Mouse (Mus musculus) cerebellum, postnatal 14 days (tissue): ENCODE measurements at regions not wholly inside any gene's neighbourhood (a gene's known extent, or its start where the extent isn't known, plus 50 kb on each side); places are given as distances from the start of the nearest gene placed in this dataset.

ENCODE experiments used
- DNase-seq, 2 experiments: peaks; one replicate each; pipeline ENCODE4 v3.0.0; 2021; ENCODE audit warnings: mixed read lengths in 2 of 2

DNA sequence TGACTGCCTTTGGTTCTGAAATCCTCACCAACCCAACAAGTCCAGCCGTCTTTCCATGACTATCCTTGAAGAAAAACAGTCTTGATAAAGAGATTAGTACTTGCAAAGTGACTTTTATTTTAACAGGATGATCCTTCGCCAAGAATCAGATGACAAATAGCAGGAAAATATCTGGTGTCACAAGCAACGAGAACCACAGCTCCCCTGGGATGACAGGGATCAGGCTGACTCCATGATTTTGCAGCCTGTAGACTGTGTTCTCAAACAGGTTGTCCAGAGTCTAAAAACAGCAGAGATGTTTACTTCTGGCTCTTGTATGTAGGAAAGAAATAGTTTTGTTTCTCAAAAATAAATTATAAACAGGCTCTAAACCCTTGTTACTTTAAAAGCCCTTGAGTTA, 63.3 kb downstream of the Tmem18 start:
- no peak for DNase-seq

DNA sequence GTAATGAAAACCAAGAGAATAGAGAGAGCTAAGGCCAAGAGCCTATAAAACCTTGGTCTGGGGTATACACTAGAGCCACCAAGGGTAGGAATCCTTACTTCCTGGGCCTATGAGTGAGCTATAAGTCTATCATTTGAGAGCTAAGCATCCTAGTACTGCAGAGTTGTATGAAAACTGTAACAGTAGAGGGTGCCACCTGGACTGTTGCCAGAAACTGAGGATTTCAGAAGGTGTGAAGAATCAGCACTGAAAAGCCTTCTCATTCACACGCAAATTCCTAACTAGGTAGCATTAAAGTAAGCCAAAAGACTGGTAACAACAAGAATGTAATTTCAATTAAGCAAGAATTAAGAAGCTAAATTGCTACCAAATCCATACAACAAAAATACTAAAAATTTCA, 67.3 kb downstream of the Tmem18 start:
- DNase-seq, result peak; percentile 52 to 73

GRCm38 (mm10) chr12:30654347-30655075, 70.3 kb downstream of the Tmem18 start:
- no peak for DNase-seq

DNA sequence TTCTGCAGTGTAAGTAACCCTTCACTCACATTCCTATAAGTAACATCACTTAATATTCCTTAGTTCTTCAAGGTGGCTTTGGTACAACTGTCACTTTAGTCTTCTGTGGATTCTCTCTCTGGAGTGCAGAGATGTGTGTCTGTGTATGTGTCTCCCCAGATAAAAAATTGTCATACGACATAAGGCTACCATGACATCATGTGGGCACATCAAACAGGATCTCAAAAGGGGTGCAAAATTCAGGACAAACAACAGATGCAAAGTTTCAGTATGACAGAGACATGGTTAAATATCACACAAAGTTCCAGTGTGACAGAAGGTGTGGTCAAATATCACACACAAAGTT, 70.8 kb downstream of the Tmem18 start:
- no peak for DNase-seq

GRCm38 (mm10) chr12:30678826-30679225, 94.6 kb downstream of the Tmem18 start:
- DNase-seq, result no peak

GRCm38 (mm10) chr12:30690038-30690437, 105.8 kb downstream of the Tmem18 start:
- no peak for DNase-seq

DNA sequence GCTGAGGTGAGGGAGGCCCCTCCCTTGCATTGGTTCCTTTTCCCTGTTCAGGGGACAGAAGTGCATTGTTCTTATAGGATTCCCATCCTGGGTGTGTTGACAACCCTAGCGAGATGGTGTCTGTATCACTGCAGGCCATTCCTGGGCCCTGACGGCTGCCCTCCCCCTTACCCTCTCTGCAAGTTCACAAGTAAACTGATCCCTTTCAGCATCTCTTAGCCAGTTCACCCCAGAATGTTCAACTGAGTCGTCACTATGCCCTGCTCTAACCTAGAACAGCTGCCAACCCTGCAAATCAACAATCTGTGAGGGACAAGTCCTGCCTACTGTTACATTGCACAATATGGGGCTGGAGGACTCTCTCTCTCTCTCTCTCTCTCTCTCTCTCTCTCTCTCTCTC, 109.3 kb downstream of the Tmem18 start:
- DNase-seq, result no peak

- DNase-seq, result no peak
These were observed 114.0 kb downstream of the Tmem18 start for GRCm38 (mm10) chr12:30698256-30698655.

GRCm38 (mm10) chr12:30703691-30704090, 119.5 kb downstream of the Tmem18 start:
- no peak for DNase-seq

DNA sequence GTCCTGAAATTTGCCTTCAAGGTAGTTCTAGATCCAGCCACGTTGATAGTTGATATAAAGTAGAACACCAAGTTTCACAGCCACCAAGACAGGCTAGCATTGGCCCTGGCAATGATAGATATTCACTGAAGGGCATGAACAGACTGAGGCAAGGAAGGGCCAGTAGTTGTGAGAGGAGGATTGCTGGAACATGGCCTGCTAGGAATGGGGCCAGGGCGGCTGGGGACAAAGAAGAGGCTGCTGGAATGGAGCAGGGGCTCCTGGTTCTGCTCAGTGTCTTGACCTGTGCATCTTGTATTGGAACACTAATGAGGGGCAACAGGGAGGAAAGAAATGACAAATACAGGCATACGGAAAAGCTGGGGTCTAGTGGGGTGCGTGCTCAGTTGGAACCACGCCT, 123.0 kb downstream of the Tmem18 start:
- DNase-seq, result peak; percentile 38 to 52

- no peak for DNase-seq
These were observed 124.5 kb downstream of the Tmem18 start for GRCm38 (mm10) chr12:30708635-30709181.

DNA sequence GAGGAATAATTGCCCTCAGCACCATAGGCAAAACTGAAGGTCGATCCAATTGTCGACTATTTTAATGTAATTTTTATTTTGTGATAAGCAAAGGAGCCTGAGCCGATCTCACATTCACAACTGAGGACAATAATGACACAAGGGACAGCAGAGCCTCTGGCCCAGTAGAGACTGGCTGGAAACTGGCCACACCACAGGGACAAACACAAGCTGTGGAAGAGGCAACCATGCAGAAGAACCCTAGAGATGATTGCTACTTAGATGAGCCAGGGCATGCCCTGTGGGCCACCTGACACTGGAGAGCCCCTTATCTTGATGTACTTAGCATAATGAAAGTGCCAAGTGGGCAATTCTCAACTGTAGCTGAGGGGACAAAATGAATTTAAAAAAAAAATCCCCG, 126.3 kb downstream of the Tmem18 start:
- DNase-seq, result peak; percentile 75

DNA sequence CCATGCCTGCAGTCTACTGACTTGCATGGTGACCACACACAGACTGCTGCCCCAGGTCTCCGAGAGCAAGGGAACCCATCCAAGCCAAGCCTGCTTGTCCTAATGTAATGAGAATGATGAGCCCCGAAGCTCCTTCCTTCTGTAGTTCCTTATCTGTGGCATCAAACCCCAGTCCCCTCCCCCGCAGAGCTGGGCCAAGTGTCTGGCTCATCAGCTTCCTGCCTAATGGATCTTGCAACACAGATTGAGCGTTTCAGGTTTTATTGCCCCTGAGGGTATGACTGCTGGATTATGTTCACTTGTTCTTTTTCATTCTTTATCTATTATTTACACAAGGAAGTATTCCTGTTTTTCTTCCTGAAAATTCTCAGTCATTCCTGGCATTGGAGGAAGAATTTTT, 142.5 kb downstream of the Tmem18 start:
- DNase-seq, result peak in 1 of 2 experiments; percentile 10

GRCm38 (mm10) chr12:30729437-30729836, 145.2 kb downstream of the Tmem18 start:
- DNase-seq, result no peak

GRCm38 (mm10) chr12:30767621-30768020, 116.5 kb upstream of the Alkal2 start:
- no peak for DNase-seq

DNA sequence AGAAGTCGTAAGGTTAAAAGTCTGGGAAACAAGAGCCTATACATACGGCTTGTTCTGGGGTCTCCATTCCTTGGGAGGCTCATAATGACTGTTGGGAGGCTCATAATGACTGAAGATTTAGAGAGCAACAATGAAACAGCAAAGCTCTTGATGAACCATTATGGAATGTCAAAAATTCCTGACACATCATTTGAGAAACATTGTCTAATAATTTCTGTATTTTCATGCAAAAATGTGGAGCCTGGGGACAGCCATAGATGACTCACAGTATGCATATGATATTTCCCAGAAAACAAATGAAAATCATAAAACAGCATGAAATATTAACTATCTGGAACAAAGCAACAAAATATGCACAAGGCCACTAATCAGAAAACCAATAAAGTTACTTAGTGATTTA, 90.8 kb upstream of the Alkal2 start:
- no peak for DNase-seq

GRCm38 (mm10) chr12:30816096-30816495, 68.0 kb upstream of the Alkal2 start:
- no peak for DNase-seq

- DNase-seq, result no peak
These were observed 52.7 kb upstream of the Alkal2 start for GRCm38 (mm10) chr12:30831383-30831782.
